Mouse (Mus musculus): Measurements from ENCODE around the gene Bbs12.
A peak's percentile ranks its signal among the peaks of the same experiment; 100 is the strongest.

The Bbs12 gene

DNA sequence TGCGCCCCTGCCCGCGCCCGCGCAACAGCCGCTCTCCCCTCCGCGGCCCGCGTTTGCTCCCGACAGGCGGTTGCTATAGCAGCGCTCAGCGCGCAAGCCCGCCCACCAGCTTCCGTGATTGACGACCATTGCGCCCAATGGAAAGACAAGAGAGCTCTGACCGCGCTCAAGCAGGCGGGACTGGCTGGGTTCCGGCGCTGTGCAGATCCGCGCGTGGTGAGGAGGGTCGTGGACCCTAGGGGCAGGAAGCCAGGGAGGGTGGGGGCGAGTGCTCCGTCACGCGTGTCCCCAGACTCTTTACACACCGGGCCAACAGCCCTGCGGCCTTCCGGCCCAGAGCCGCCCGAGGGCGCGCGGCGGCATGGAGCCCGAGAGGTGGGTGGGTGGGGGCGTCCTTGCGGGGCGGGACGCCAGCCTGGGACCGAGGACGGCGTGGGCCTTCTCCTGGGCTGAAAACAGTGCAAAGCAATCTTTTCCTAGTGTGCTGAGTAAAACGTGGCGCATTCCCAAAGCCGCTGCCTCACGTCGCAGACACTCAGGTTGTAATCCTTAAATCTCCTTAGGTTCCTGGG, at the start of gene Bbs12, which contains the start of gene Cetn4:
TSS of gene Bbs12 (plus strand) at position 185 of the 572 bp plus-strand sequence.
TSS of gene Cetn4 (minus strand) at position 339 of the 572 bp plus-strand sequence.
- DNase-seq (ENCODE audit: low spot score): peak; percentile 99

DNA sequence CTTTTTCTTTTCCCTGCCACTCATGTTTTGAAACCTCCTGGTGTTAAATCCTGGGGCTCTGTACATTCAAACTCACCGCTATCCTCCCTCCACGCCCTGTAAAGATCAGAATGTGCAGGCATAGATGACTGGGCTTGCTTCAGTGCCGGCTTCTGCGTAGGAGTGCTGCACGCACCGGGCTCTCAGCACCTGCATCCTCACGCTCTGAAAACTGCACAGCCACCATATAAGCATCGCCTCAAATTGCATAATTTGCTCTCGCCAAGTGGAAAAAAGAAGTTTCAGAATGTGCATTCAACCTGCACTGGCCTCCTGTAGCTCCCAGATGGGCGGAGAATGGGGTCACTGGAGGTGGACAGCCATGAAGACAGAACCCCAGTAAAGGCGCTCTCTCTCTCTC, 44.0 kb upstream of the Bbs12 start:
- DNase-seq (ENCODE audit: low spot score): no peak

DNA sequence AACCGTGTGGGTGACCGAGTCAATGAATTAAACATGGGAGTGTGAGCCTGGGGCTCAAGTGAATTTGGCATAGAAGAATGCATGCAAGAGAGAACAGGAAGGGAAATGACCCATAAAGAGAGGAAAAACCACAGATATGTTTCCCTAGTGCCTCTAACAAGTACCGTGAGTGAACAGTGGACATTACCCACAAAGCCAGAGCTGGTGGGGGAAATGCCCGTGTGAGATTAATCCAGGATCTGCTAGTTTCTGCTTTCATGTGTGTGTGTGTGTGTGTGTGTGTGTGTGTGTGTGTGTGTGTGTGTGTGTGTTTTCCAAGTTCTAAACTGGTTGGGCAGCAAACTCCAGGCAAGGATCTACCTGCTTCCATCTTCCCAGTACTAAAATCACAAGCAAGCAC, 42.4 kb upstream of the Bbs12 start:
- DNase-seq (ENCODE audit: low spot score): no peak

DNA sequence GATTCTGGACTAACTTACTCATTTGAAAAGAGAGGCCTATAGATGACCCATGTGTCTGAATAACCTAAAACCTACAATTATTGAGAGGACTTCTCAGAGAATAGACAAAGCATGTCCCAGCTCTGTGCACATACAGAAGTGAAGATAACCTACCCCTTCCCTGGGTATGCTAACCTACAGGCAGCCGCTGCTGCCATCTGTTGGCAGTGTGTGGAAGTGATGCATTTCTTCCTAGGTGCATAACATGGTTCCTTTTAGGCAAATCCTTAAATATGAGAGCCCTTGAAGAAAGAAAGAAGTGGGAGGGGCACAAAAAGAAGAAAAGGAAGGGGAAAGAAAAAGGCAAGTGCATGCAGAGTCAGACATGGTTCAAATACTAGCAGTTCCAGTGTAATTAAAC, 41.1 kb upstream of the Bbs12 start:
- DNase-seq (ENCODE audit: low spot score): peak; percentile 18

DNA sequence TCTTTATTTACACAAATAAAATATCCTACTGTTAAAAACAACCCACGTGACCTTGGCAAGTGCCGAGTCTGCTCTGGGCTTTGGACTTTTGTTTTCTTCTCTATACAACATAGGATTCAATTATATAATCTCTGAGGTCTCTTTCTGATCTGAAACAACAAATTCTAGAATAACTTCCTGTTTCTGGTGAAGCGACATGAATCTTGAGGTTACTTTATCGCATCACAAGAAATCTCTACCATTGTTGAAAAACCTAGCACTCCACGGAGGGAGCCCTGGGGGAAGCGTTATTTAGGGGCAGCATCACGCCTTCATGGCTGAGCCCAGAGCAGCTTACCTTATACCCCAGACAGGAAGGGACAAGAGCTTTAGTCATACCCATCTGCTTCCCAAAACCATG, 39.3 kb upstream of the Bbs12 start:
- DNase-seq (ENCODE audit: low spot score): no peak

DNA sequence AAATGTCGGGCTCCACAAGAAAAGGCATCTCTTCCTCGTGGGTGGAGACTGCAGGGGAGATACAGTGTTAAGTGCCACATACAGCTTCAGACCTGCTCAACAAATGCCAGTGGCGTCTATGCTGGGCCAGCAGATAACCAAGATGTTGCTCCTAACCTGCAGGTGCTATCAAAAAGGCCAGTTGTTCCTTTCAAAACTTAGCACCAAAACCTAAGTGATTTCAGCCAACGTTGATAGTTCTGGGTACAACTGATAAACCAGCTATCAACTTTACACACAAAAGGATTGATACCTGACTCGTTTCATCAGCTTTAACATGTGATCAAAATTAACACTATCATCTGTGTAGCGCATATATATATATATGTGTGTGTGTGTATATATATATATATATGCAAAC, 37.7 kb upstream of the Bbs12 start:
- no peak for DNase-seq (ENCODE audit: low spot score)

DNA sequence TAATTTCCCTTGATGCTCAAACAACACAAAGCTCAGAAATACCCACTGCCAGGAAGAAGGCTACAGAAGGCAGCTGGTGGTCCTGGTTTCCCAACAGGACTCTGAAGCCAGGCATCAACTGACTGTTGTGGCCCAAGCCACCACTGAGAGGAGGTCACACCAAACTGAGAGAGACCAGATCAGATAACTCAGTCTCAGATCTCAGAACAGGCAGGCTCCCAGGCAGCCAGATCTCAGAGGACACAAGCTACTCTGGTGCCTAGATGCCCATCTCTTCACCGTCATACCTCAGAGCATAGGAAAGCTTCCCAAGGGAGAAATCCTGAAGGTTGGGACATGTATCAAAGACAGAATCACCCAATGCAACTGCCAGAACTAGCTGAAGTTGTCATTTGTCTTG, 32.1 kb upstream of the Bbs12 start:
- no peak for DNase-seq (ENCODE audit: low spot score)

DNA sequence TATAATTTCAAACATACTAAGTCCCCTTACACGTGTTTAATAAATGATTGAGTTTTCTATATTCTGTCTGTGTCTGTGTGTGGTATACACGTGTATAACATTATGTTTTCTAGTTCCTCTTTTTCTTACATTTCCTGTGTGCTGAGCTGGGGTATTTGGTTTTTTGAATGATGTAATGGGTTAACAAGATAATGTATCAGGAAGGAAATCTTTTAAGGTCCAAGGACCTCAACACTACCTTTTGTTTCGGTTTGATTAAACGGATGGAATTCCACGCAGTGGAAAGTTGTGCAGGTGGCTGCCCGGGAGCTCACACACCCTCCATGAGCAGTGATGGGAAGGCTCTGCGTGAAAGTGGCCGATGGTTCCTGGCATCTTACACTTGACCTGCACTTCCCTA, 31.5 kb upstream of the Bbs12 start:
- DNase-seq (ENCODE audit: low spot score): no peak

DNA sequence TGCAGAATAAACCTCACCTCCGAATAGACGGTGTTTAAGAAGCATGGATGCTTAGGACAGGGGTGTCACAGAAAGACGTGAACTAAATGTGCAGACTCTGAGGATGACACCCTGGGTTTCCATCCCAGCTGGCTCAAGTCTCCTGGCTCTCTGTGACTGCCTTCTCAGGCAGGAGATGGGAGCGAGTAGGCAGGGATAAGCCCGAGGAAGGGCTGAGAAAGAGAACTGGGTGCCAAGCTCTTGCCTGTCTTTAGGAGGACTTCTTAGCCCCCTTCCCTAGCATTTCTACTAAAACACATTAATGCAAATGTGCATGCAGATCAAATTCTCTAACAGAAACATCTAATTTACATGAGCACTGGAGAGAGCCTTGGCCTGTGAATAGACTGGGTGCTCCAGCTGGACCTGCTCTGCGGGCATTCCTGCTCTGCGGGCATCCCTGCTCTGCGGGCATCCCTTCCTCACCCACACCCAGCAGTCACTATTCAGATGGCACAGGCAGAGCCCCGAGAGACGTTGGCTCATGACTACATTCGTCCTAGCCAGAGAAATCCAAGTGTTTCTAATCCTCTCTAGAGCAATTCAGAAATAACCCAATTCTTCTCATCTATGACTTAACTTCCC, 29.9 kb upstream of the Bbs12 start:
- DNase-seq (ENCODE audit: low spot score): no peak

DNA sequence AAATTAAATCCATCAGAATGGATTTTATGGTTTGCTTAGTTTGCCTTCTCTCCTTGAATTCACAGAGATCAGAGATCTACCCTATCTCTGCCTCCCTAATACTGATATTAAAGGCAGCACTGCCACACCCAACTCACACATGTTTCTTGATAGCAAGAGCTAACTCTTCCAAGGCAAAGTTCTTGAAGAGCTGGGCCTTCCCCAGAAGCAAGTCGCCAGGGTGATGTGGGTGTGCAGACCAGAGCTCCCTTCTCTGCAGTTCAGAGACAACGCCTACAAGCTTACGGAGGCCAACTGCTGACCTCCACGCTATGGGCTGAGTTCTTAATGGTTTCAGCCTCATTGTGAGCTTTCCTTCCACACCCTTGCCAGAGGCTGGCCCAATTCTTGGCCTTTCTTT, 29.1 kb upstream of the Bbs12 start:
- DNase-seq (ENCODE audit: low spot score): no peak

DNA sequence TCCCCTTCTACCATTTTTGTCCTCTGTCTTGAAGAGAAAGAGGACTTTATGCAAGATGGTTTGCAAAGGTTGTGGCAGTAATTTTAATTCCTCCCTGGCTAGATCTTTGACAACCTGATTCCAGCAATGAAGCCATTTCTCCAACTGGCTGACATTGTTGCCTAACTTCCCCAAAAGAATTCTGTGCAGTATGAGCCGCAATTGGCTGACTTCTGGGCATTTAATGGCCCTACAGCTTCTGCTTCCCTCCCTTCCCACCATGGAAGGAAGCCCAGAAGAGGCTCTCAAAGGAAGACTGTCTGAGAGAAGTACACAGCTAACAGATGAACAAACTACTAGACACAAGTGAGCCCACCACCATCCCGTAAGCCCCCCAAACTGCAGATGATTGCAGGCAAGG, 23.1 kb upstream of the Bbs12 start:
- DNase-seq (ENCODE audit: low spot score): no peak

DNA sequence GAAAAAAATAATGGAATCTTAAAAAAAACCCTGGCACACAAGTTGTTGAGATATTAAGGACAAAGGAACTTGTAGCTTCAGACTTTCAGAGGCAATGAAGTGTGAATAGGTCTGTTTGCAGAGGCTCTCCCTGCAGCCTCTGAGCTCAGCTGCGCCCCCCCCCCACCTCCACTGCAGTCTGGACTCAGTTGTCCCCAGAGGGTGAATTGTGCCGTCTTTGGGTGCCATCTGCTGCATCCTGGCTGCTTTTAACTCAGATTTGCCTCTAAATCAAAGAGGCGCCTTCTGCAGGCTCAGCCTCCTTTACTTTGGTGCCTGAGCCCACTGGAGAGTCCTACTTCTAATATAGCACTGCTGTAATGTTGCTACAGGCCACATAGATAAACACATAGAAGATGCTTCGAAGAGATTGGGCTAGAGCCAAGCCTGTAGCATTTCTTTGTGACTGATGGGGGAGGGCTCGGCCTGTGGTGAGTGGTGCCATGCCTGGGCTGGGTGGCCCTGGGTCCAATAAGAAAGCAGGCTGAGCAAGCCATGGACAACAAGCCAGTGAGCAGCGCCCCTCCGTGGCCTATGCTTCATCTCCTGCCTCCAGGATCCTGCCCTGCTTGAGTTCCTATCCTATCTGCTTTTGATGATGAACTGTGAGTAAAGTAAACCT, 21.3 kb upstream of the Bbs12 start:
- DNase-seq (ENCODE audit: low spot score): no peak

DNA sequence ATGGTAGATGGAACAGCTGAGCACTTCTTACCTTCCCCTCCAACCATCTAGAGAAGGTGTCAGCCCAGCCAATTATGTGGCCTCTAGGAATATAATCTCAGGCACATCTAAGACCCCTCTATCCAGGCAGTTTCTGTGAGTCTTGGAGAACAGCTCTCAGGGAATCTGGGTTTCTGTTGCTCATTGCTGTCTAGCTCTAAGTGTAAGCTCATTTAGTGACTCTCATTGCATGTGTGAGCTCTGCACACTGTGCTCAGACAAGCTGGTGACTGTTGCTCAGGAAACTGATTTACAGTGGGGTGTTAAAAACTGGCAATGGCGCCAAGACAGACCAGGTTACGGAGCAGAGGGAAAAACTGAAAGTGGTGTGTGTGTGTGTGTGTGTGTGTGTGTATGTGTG, 20.4 kb upstream of the Bbs12 start:
- no peak for DNase-seq (ENCODE audit: low spot score)

DNA sequence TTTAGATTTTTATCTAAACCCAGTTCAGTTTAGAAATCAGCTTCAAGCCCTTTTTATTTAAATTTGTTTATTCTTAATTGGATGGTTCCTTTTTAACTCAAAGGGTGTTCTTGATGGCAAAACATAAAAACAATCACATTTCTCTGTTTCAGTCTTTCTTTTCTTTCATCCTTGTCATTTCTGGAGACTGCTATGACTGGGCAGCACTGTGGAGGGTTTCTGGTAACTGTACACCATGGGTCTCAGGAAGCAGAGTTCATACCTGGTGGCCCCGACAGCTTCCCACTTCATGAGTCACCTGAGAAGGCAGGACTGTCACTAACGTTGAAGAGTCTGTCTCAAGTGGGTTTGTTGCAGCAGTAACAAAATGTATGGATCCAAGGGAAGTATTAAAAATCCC, 19.7 kb upstream of the Bbs12 start:
- no peak for DNase-seq (ENCODE audit: low spot score)

DNA sequence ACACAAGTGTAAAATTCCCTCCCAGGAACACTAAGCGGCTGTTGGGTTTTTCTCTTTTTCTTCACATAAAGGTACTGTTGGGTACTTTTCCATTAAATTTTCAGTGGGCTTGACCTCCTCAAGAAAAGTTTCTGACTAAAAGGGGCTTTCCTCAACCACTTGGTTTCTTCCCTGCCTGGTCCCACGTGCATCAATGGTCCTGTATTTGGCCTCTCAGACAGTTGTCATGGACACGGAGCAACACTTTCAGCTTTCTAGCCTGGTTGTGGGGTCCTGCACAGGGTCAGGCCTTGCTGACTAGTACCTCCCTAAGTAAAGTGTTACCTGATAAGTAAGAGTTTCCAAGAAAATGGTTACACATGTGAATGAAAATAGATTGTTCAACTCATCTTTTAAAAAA, 12.9 kb upstream of the Bbs12 start:
- no peak for DNase-seq (ENCODE audit: low spot score)

DNA sequence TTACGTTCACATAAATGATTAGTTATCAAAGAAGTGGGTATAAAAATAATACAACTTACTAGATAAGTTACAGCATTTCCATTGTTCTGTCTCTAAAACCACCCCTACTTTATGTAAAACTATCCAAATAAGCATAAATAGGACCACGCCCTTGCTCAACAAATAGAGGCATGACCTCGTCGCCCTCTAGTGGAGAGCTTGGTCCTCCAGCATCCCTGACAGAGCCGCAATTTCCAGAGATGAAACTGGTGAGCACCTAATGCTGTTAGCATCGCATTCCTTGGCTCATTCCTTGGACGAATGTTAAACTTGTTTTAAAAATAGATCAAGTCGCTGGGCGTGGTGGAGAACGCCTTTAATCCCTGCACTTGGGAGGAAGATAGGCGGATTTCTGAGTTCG, 9.7 kb upstream of the Bbs12 start:
- DNase-seq (ENCODE audit: low spot score): no peak

DNA sequence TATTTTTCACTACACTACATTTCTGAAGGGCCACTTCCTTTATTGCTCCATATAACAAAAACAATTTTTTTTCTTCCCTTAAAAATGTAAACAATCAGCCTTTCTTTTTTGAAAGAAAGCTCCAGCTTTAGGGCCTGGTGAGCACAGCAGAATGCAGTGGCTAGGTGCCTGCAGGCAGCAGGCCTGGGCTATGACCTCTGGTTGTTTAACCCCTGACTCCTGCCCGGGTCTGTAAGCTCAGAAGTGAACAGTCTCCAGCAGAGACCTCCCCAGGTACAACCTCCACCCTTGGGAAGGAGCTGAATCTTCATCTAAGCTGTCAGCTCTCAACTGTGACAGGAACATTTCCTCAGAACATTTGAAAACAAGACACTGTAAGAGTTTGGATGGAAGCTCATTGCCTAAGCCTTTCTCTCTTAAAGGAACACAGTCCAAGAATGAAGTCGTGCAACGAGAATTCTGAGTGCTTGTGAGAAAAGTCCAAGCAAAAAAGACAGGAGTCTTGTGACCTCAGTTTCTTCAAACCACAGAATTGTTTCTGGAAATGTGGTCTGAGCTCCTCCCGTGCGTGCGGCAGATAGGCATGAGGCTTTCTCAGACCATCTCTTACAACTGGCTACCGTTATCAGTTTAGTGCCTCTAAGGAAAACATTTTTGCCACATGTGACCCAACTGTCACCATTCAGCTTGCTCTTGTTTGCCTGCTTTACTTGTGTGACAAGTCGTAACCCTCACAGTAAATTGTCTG, 8.8 kb upstream of the Bbs12 start:
- DNase-seq (ENCODE audit: low spot score): no peak

DNA sequence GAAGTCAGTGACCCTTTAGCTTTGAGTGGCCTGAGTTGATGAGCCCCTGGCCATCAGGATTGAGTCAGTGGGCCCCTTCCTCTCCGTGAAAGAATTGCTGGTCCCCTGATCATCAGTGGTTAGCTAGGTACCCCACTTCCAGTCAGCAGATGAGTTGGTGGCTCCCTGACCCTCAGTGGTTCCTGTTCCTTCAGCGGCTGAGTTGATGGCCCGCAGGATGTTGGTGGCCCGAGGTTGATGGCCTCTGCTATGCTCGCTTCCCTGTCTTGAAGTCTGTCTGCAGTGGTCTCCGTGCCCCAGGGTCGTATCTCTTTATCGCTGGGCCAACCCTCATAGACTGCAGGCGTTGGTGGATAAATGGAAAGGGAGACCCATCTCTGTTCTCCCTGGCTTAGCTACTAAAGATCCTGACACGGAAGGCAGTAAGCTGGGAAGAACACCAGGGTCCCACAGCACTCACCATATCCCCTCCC, 421 bp upstream of the Bbs12 start:
- DNase-seq (ENCODE audit: low spot score): no peak

DNA sequence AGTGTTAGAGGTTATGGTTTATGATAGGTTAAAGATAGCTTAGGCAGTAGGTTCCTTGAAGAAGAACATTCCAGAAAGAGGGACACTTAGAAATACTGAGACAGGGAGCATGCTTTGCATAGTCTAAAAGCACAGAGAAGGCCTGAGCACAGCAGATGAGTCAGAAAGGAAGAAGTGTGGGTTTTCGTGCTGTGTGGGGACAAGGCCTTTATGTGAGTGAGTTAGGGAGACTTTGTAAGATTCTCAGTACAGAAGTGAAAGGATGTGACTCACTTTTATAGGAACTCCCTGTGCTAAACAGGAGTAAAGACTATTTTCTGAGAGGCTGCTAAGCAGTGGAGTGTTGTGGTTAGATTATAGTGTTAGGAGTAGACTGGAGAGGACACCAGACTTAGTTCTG, 1.0 kb downstream of the Bbs12 start:
- DNase-seq (ENCODE audit: low spot score): no peak

DNA sequence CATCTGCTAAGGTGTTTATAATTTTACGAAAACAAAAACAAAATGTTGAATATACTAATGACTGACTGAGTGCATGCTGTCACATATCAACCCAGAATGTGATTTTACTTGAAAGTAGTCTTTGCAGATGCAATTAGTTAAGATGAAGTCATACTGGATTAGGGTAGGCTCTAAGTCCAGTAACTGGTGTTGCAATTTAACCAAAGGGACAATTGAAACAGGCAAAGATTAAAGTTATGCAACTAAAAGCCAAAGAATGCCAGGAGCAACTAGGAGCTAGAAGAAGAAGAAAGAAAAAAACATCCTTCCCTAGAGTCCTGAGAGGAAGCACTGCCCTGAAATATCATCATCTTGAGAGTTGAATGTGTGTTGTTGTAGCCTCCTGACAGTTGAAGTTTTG, 3.9 kb downstream of the Bbs12 start:
- DNase-seq (ENCODE audit: low spot score): no peak

DNA sequence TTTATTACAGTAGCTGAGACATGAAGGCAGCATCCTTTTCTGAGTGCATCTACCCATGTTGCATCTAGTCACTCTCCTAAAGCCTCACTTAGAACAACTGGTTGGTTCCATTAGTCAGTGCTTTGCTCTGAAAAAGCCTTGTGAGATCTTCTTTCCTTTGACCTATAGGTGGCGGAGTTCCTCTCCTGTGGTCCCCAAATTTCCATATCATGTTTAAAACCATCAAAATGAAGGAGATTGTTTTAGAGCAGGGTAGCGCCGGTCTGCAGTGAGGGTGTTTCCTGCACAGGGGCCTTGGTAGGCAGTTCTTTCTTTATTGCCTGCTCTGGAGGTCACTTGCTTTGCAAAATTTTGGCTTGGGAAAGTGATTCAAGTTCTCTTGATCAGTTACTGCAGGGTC, 12.0 kb downstream of the Bbs12 start:
- no peak for DNase-seq (ENCODE audit: low spot score)

DNA sequence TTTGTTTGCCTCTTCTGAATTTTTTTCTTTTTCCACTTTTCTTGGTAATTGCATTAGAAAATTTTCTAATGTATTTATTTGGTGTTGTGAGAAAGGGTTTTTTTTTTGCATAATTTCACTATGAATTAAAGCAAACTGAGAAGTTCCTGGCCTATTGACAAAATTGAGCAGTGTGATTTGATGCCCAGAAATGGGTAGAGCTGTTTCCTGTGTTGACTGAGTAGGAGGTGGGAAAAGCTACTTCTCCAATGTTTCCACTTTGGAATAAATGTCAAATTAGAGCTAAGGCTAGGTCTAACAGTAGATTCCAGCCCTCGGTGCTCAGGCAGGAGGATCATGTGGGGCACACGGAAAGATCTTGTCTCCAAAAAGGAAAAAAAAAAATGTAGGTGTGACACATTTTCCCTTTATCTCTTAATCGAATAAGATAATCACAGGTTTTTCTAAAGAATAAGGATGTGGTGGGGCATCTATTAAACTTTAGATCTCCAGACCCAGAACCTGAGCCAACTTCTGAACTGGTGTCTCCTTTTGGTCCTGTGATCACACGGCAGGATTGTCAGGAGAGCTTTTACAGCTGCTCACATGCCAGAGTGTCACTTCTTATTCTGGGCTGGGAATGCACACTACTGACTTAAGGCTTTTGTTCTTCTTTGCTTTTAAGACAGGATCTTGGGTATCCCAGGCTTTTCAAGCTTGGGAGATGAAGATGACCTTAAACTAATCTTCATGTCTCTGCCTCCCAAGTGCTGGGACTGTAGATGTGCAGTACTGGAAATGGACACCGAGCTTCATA, 13.2 kb downstream of the Bbs12 start:
- no peak for DNase-seq (ENCODE audit: low spot score)

All from ovary, postnatal 14 days (tissue).